8 mouse cellular contexts compared by ENCODE assay signal in genomic region chr2:84810886-84811577, GRCm38 (mm10). TPM values are rescaled to one million over a fixed set of nuclear protein-coding genes. Genes with fewer than 3 reads are reported as not detected.
A peak's percentile ranks its signal among the peaks of the same experiment; 100 is the strongest.
DNase-seq lines count a peak whose midpoint lies in the region; ATAC-seq and TF ChIP-seq lines count a peak whose summit lies in the region.

No protein-coding gene starts in this region.

- H3K4me2 ChIP-seq in CH12.LX (ENCODE audit: insufficient read depth, low read depth, poor library complexity, severe bottlenecking): no peak overlapping the region
- peak overlapping the region; percentile 45 for H3K4me2 ChIP-seq in forebrain, embryonic 15.5 days (replicated peaks)
- peak overlapping the region; percentile 79 for H3K4me2 ChIP-seq in liver, embryonic 15.5 days
- peak overlapping the region; percentile 31 for H3K4me2 ChIP-seq in neural tube, embryonic 11.5 days (ENCODE audit: low read depth)
- H3K4me2 ChIP-seq in stomach, embryonic 16.5 days (ENCODE audit: low read depth, low read length): peak overlapping the region; percentile 64

- H3K36me3 ChIP-seq in CH12.LX (replicated peaks in 1 of 2; ENCODE audit: control insufficient read depth in 1 of 2, insufficient read depth in 1 of 2, low read length in 1 of 2): peaks cover 0 to 2% of the 10 kb centered on the region in 2 experiments
- no peaks in the 10 kb centered on the region for H3K36me3 ChIP-seq in forebrain, embryonic 15.5 days
- peaks cover 50% of the 10 kb centered on the region for H3K36me3 ChIP-seq in liver, embryonic 15.5 days (replicated peaks)
- H3K36me3 ChIP-seq in neural tube, embryonic 11.5 days (ENCODE audit: control insufficient read depth, insufficient read depth, low read length): no peaks in the 10 kb centered on the region
- no peaks in the 10 kb centered on the region for H3K36me3 ChIP-seq in stomach, embryonic 16.5 days (ENCODE audit: control insufficient read depth, insufficient read depth, low read length)

- no peaks in the 10 kb centered on the region for H3K9me3 ChIP-seq in CH12.LX (replicated peaks; ENCODE audit: low read length)
- no peaks in the 10 kb centered on the region for H3K9me3 ChIP-seq in forebrain, embryonic 15.5 days
- H3K9me3 ChIP-seq in liver, embryonic 15.5 days (replicated peaks): no peaks in the 10 kb centered on the region
- H3K9me3 ChIP-seq in neural tube, embryonic 11.5 days (ENCODE audit: control insufficient read depth, low read length): no peaks in the 10 kb centered on the region
- no peaks in the 10 kb centered on the region for H3K9me3 ChIP-seq in stomach, embryonic 16.5 days (replicated peaks; ENCODE audit: control insufficient read depth, low read length)

- ATAC-seq in forebrain, embryonic 15.5 days (replicated peaks): peak; percentile 68
- peak; percentile 2; the same call in 1 of the 2 replicates for ATAC-seq in liver, embryonic 15.5 days (ENCODE audit: insufficient read depth)
- peak; percentile 61; the same call in 1 of the 2 replicates for ATAC-seq in neural tube, embryonic 11.5 days (ENCODE audit: insufficient read depth, low FRiP score, low TSS enrichment)
- ATAC-seq in stomach, embryonic 16.5 days (ENCODE audit: insufficient read depth, low FRiP score): peak; percentile 54; the same call in 1 of the 2 replicates

- peak in 1 of 2 experiments; percentile 39; a peak in 1 of 4 replicates for TF ChIP-seq CTCF in CH12.LX (conservative IDR thresholded peaks at IDR 0.05 in 1 of 2, IDR thresholded peaks at IDR 0.05 in 1 of 2; ENCODE audit: low read depth in 2 of 2, low read length in 2 of 2)

- intact Hi-C loops in heart, postnatal 14 days (cut with DNase I): no loop called here

- TF ChIP-seq POLR2A in CH12.LX (IDR thresholded peaks at IDR 0.05; ENCODE audit: low read depth, low read length): no peak

- H3K4me1 ChIP-seq in CH12.LX (ENCODE audit: control insufficient read depth in 1 of 2, insufficient read depth in 2 of 2): peaks cover 0 to 3% of the 10 kb centered on the region in 2 experiments; a peak in 1 of 4 replicates
- H3K4me1 ChIP-seq in forebrain, embryonic 15.5 days: peaks cover 5% of the 10 kb centered on the region
- H3K4me1 ChIP-seq in liver, embryonic 15.5 days (replicated peaks): peaks cover 87% of the 10 kb centered on the region
- no peaks in the 10 kb centered on the region for H3K4me1 ChIP-seq in neural tube, embryonic 11.5 days (ENCODE audit: control insufficient read depth, insufficient read depth, low read length)
- H3K4me1 ChIP-seq in stomach, embryonic 16.5 days (ENCODE audit: control insufficient read depth, insufficient read depth, low read length): peaks cover 3% of the 10 kb centered on the region; the same call in 1 of the 2 replicates

- DNase-seq in CH12.LX (ENCODE audit: extremely low read depth): no peak
- peak; percentile 73 for DNase-seq in cerebellum, adult 11 months
- peak; percentile 87 to 89 for DNase-seq in heart, postnatal 14 days
- peak; percentile 22 for DNase-seq in large intestine, adult 2 months (ENCODE audit: low read depth, low spot score)
- DNase-seq in neural tube, embryonic 11.5 days (ENCODE audit: low spot score): peak; percentile 89

- no peak for TF ChIP-seq EP300 in CH12.LX (IDR thresholded peaks at IDR 0.05; ENCODE audit: low read length)

- no peak overlapping the region for H3K27ac ChIP-seq in CH12.LX (ENCODE audit: insufficient read depth, low read depth)
- no peak overlapping the region for H3K27ac ChIP-seq in forebrain, embryonic 15.5 days (replicated peaks)
- H3K27ac ChIP-seq in liver, embryonic 15.5 days (replicated peaks): peak overlapping the region; percentile 98
- H3K27ac ChIP-seq in neural tube, embryonic 11.5 days (ENCODE audit: low read depth, low read length): no peak overlapping the region
- peak overlapping the region; percentile 25; the same call in 1 of the 2 replicates for H3K27ac ChIP-seq in stomach, embryonic 16.5 days (ENCODE audit: low read length)

- H3K4me3 ChIP-seq in CH12.LX (replicated peaks in 1 of 3; ENCODE audit: low read depth in 2 of 3, low read length in 2 of 3, poor library complexity in 1 of 3): no peak overlapping the region
- H3K4me3 ChIP-seq in forebrain, embryonic 15.5 days: peak overlapping the region; percentile 22
- peak overlapping the region; percentile 43 for H3K4me3 ChIP-seq in liver, embryonic 15.5 days (replicated peaks)
- 0 out of 2 replicates have a peak overlapping the region, but pooled peaks have one; percentile 12 for H3K4me3 ChIP-seq in neural tube, embryonic 11.5 days (ENCODE audit: low read depth, low read length)
- peak overlapping the region; percentile 34 for H3K4me3 ChIP-seq in stomach, embryonic 16.5 days (replicated peaks; ENCODE audit: low read length)

- in situ Hi-C loops in CH12.LX (cut with MboI; ENCODE audit: low pct_ligation_motif_present, low pct_unique_long_range_greater_than_20kb, low sequenced_read_pairs): no loop called here

- WGBS in forebrain, embryonic 15.5 days: 37% methylated on average over 26 of the region's 26 CpGs
- 49% methylated on average over 26 of the region's 26 CpGs for WGBS in large intestine, adult 2 months
- WGBS in liver, embryonic 15.5 days (ENCODE audit: insufficient replicate concordance): 25% methylated on average over 26 of the region's 26 CpGs
- whole genome bisulfite sequencing in neural tube, embryonic 11.5 days: 47% methylated on average over 26 of the region's 26 CpGs
- WGBS in stomach, embryonic 16.5 days: 24% methylated on average over 26 of the region's 26 CpGs

- no peak; the same call in 1 of the 2 replicates for TF ChIP-seq RAD21 in CH12.LX (IDR thresholded peaks at IDR 0.05; ENCODE audit: low read depth, low read length)

- peaks cover 3% of the 10 kb centered on the region for H3K27me3 ChIP-seq in CH12.LX (replicated peaks)
- H3K27me3 ChIP-seq in forebrain, embryonic 15.5 days: no peaks in the 10 kb centered on the region
- H3K27me3 ChIP-seq in liver, embryonic 15.5 days: peaks cover 10% of the 10 kb centered on the region
- no peaks in the 10 kb centered on the region for H3K27me3 ChIP-seq in neural tube, embryonic 11.5 days (ENCODE audit: control insufficient read depth, insufficient read depth, low read length)
- no peaks in the 10 kb centered on the region for H3K27me3 ChIP-seq in stomach, embryonic 16.5 days (ENCODE audit: control insufficient read depth, insufficient read depth, low read length)

- dilution Hi-C loops in CH12.LX (cut with MboI; ENCODE audit: extremely low pct_ligation_motif_present, extremely low pct_unique_long_range_greater_than_20kb, low sequenced_read_pairs): no loop called here

- no peaks in the 10 kb centered on the region for H3K79me2 ChIP-seq in CH12.LX (replicated peaks; ENCODE audit: control insufficient read depth, extremely low read depth, insufficient read depth, poor library complexity, severe bottlenecking)

- H3K9ac ChIP-seq in CH12.LX (ENCODE audit: insufficient read depth, low read depth): no peak overlapping the region
- 0 out of 2 replicates have a peak overlapping the region, but pooled peaks have one; percentile 4 for H3K9ac ChIP-seq in forebrain, embryonic 15.5 days (replicated peaks)
- H3K9ac ChIP-seq in liver, embryonic 15.5 days: peak overlapping the region; percentile 60
- H3K9ac ChIP-seq in neural tube, embryonic 11.5 days (ENCODE audit: low read length): peak overlapping the region; percentile 5; the same call in 1 of the 2 replicates
- H3K9ac ChIP-seq in stomach, embryonic 16.5 days (ENCODE audit: low read length): peak overlapping the region; percentile 49; the same call in 1 of the 2 replicates

RNA-seq across cellular contexts. Expression of gene Smtnl1, which starts 11.4 kb away (rescaled TPM):
- total RNA-seq in CH12.LX (2012; rRNA removed) (0.71 and 1.5 TPM in 2 replicates), CH12.LX (2014; rRNA removed) (0.26 TPM in 1 of 2 replicates, not detected in the other)
- 0.13 and 0.14 TPM in 2 replicates for polyA plus RNA-seq in CH12.LX (2012; ENCODE audit: insufficient read length, low read depth)
- 0.14 TPM in 1 of 2 replicates, not detected in the other for polyA plus RNA-seq in forebrain, embryonic 15.5 days (2015; fragmentation: Nextera tagmentation; extraction: Ambion mirVana)
- total RNA-seq in heart, postnatal 14 days (2021): under 1 TPM in 1 of 2 experiments, not detected in 1; 0.14 TPM
- polyA plus RNA-seq in large intestine, adult 2 months (2012; rRNA removed): 0.14 TPM in 1 of 2 replicates, not detected in the other
- 0.40 and 0.56 TPM in 2 replicates for polyA plus RNA-seq in liver, embryonic 15.5 days (2015; fragmentation: Nextera tagmentation; extraction: Ambion mirVana)
- polyA plus RNA-seq in neural tube, embryonic 11.5 days (2014; fragmentation: Nextera tagmentation; extraction: Ambion mirVana): 0.29 TPM in 1 of 2 replicates, not detected in the other
- 0.42 and 1.7 TPM in 2 replicates for polyA plus RNA-seq in stomach, embryonic 16.5 days (2015; fragmentation: Nextera tagmentation; extraction: Ambion mirVana)

RNA-seq across cellular contexts. Expression of gene Ube2l6, which starts 12.4 kb away (rescaled TPM):
- total RNA-seq in CH12.LX (2012; rRNA removed) (1.7 and 2.0 TPM in 2 replicates), CH12.LX (2014; rRNA removed) (7.3 and 8.5 TPM in 2 replicates)
- 4.1 and 5.0 TPM in 2 replicates for polyA plus RNA-seq in CH12.LX (2012; ENCODE audit: insufficient read length, low read depth)
- polyA plus RNA-seq in forebrain, embryonic 15.5 days (2015; fragmentation: Nextera tagmentation; extraction: Ambion mirVana): 20.4 and 20.9 TPM in 2 replicates
- total RNA-seq in heart, postnatal 14 days (2021): 10 to 100 TPM; 67.6 to 87.8 TPM
- 59.1 and 85.6 TPM in 2 replicates for polyA plus RNA-seq in large intestine, adult 2 months (2012; rRNA removed)
- polyA plus RNA-seq in liver, embryonic 15.5 days (2015; fragmentation: Nextera tagmentation; extraction: Ambion mirVana): 533 and 556 TPM in 2 replicates
- 32.8 and 34.9 TPM in 2 replicates for polyA plus RNA-seq in neural tube, embryonic 11.5 days (2014; fragmentation: Nextera tagmentation; extraction: Ambion mirVana)
- 67.7 and 68.9 TPM in 2 replicates for polyA plus RNA-seq in stomach, embryonic 16.5 days (2015; fragmentation: Nextera tagmentation; extraction: Ambion mirVana)

RNA-seq across cellular contexts. Expression of gene Timm10, which starts 15.8 kb away (rescaled TPM):
- total RNA-seq in CH12.LX (2012; rRNA removed) (81.2 and 99.6 TPM in 2 replicates), CH12.LX (2014; rRNA removed) (107 and 115 TPM in 2 replicates)
- 77.7 and 86.0 TPM in 2 replicates for polyA plus RNA-seq in CH12.LX (2012; ENCODE audit: insufficient read length, low read depth)
- polyA plus RNA-seq in forebrain, embryonic 15.5 days (2015; fragmentation: Nextera tagmentation; extraction: Ambion mirVana): 61.4 and 66.5 TPM in 2 replicates
- 100 to 1,000 TPM in 1 of 2 experiments, 10 to 100 TPM in 1; 78.1 to 101 TPM for total RNA-seq in heart, postnatal 14 days (2021)
- polyA plus RNA-seq in large intestine, adult 2 months (2012; rRNA removed): 40.7 and 41.7 TPM in 2 replicates
- polyA plus RNA-seq in liver, embryonic 15.5 days (2015; fragmentation: Nextera tagmentation; extraction: Ambion mirVana): 33.3 and 37.0 TPM in 2 replicates
- 53.3 and 56.6 TPM in 2 replicates for polyA plus RNA-seq in neural tube, embryonic 11.5 days (2014; fragmentation: Nextera tagmentation; extraction: Ambion mirVana)
- polyA plus RNA-seq in stomach, embryonic 16.5 days (2015; fragmentation: Nextera tagmentation; extraction: Ambion mirVana): 36.7 and 45.6 TPM in 2 replicates

RNA-seq across cellular contexts. Expression of gene Slc43a1, which starts 27.6 kb away (rescaled TPM):
- total RNA-seq in CH12.LX (2012; rRNA removed) (4.9 and 5.0 TPM in 2 replicates), CH12.LX (2014; rRNA removed) (0.19 TPM in 1 of 2 replicates, not detected in the other)
- polyA plus RNA-seq in CH12.LX (2012; ENCODE audit: insufficient read length, low read depth): 0.30 and 0.71 TPM in 2 replicates
- 2.5 and 3.4 TPM in 2 replicates for polyA plus RNA-seq in forebrain, embryonic 15.5 days (2015; fragmentation: Nextera tagmentation; extraction: Ambion mirVana)
- 1 to 10 TPM; 2.9 to 3.6 TPM for total RNA-seq in heart, postnatal 14 days (2021)
- polyA plus RNA-seq in large intestine, adult 2 months (2012; rRNA removed): 5.6 and 6.8 TPM in 2 replicates
- 190 and 203 TPM in 2 replicates for polyA plus RNA-seq in liver, embryonic 15.5 days (2015; fragmentation: Nextera tagmentation; extraction: Ambion mirVana)
- 17.8 and 19.1 TPM in 2 replicates for polyA plus RNA-seq in neural tube, embryonic 11.5 days (2014; fragmentation: Nextera tagmentation; extraction: Ambion mirVana)
- 20.8 TPM in 2 replicates for polyA plus RNA-seq in stomach, embryonic 16.5 days (2015; fragmentation: Nextera tagmentation; extraction: Ambion mirVana)

RNA-seq across cellular contexts. Expression of gene Serping1, which starts 35.8 kb away (rescaled TPM):
- total RNA-seq in CH12.LX (2012; rRNA removed): not detected in 2 replicates
- not detected in 2 replicates for total RNA-seq in CH12.LX (2014; rRNA removed)
- polyA plus RNA-seq in CH12.LX (2012; ENCODE audit: insufficient read length, low read depth): not detected in 2 replicates
- polyA plus RNA-seq in forebrain, embryonic 15.5 days (2015; fragmentation: Nextera tagmentation; extraction: Ambion mirVana): 21.7 and 25.4 TPM in 2 replicates
- total RNA-seq in heart, postnatal 14 days (2021): 10 to 100 TPM; 58.8 to 72.1 TPM
- 146 and 183 TPM in 2 replicates for polyA plus RNA-seq in large intestine, adult 2 months (2012; rRNA removed)
- 84.2 and 102 TPM in 2 replicates for polyA plus RNA-seq in liver, embryonic 15.5 days (2015; fragmentation: Nextera tagmentation; extraction: Ambion mirVana)
- 30.9 and 31.9 TPM in 2 replicates for polyA plus RNA-seq in neural tube, embryonic 11.5 days (2014; fragmentation: Nextera tagmentation; extraction: Ambion mirVana)
- polyA plus RNA-seq in stomach, embryonic 16.5 days (2015; fragmentation: Nextera tagmentation; extraction: Ambion mirVana): 98.2 and 102 TPM in 2 replicates

Comparison
In these comparisons a context has a peak if more than half of its experiments do, and no peak if none do; other contexts are left out.
1. H3K27ac ChIP-seq: peak in liver, embryonic 15.5 days (single experiment) and stomach, embryonic 16.5 days (single experiment); none in CH12.LX (single experiment), forebrain, embryonic 15.5 days (single experiment) and neural tube, embryonic 11.5 days (single experiment).
2. H3K4me3 ChIP-seq: peak in forebrain, embryonic 15.5 days (single experiment), liver, embryonic 15.5 days (single experiment), neural tube, embryonic 11.5 days (single experiment) and stomach, embryonic 16.5 days (single experiment); none in CH12.LX (0 of 3).
3. ATAC-seq: peak in every context shown above with its lines; median percentile 68 in forebrain, embryonic 15.5 days; 61 in neural tube, embryonic 11.5 days; 54 in stomach, embryonic 16.5 days; 2 in liver, embryonic 15.5 days.